Mouse (Mus musculus) E14TG2a.4 (cell line): ENCODE results near the gene Sppl2a.
"Not testable (repeated sequence)": the region's sequence is repeated elsewhere in the genome, so short reads cannot be mapped to it uniquely, and the experiment has no call there.

Experiments used
- H3K27me3 ChIP-seq: 2 replicates; pipeline ENCODE4 v1.6.1; 2014; ENCODE audit warnings: low read length, control low read depth; ENCODE audit not compliant: insufficient read depth
- H3K36me3 ChIP-seq: 2 replicates; pipeline ENCODE4 v1.6.1; 2014; ENCODE audit warnings: low read length, control low read depth; ENCODE audit not compliant: insufficient read depth
- H3K4me1 ChIP-seq: replicated peaks from 2 replicates; pipeline ENCODE4 v1.6.1; 2014; ENCODE audit warnings: low read depth, low read length, control low read depth
- H3K4me3 ChIP-seq: replicated peaks from 2 replicates; pipeline ENCODE4 v1.5.1; 2014; ENCODE audit warnings: mild to moderate bottlenecking, low read length
- H3K9me3 ChIP-seq: 2 replicates; pipeline ENCODE4 v1.6.1; 2014; ENCODE audit warnings: low read length, control low read depth
- CTCF ChIP-seq: conservative IDR thresholded peaks from 2 replicates; pipeline ENCODE4 v1.5.1; 2014; ENCODE audit warnings: low read length
- NANOG ChIP-seq: IDR thresholded peaks from 2 replicates; pipeline ENCODE4 v1.6.1; 2014; ENCODE audit warnings: borderline replicate concordance, low read length, mixed read lengths
- POU5F1 ChIP-seq: IDR thresholded peaks from 2 replicates; pipeline ENCODE4 v1.6.1; 2014; ENCODE audit warnings: low read length, borderline replicate concordance

Sppl2a gene

GRCm38 (mm10) chr2:126932897-126933641 lies at the start of gene Sppl2a:
Sppl2a (minus strand) TSS chr2:126933235.
- no peaks in the 10 kb centered on the region for H3K9me3 ChIP-seq
- H3K36me3 ChIP-seq, result no peaks in the 10 kb centered on the region
- TF ChIP-seq CTCF, result no peak
- no peak for TF ChIP-seq NANOG
- no peak for TF ChIP-seq POU5F1
- no peaks in the 10 kb centered on the region; the same call in 1 of the 2 replicates for H3K27me3 ChIP-seq
- peaks cover 15% of the 10 kb centered on the region for H3K4me1 ChIP-seq
- peak within 1 kb of the TSS; percentile 87 for H3K4me3 ChIP-seq

GRCm38 (mm10) chr2:126977428-126977827 lies 44.4 kb upstream of the Sppl2a start:
- Histone ChIP-seq H3K9me3 (no peaks in the 10 kb centered on the region), H3K4me3 (no peak overlapping the region), H3K27me3 (no peaks in the 10 kb centered on the region; the same call in 1 of the 2 replicates), H3K4me1 (no peaks in the 10 kb centered on the region), H3K36me3 (no peaks in the 10 kb centered on the region)
- no peak for TF ChIP-seq NANOG
- TF ChIP-seq POU5F1, result no peak
- no peak for TF ChIP-seq CTCF

GRCm38 (mm10) chr2:126961696-126962095 lies 28.7 kb upstream of the Sppl2a start:
- H3K27me3 ChIP-seq, result no peaks in the 10 kb centered on the region; the same call in 1 of the 2 replicates
- H3K4me1 ChIP-seq, result no peaks in the 10 kb centered on the region
- no peaks in the 10 kb centered on the region for H3K36me3 ChIP-seq
- TF ChIP-seq POU5F1, result no peak
- TF ChIP-seq NANOG, result no peak
- no peak for TF ChIP-seq CTCF
- H3K9me3 ChIP-seq, result peaks cover 8% of the 10 kb centered on the region; the same call in 1 of the 2 replicates
- H3K4me3 ChIP-seq, result no peak overlapping the region

DNA sequence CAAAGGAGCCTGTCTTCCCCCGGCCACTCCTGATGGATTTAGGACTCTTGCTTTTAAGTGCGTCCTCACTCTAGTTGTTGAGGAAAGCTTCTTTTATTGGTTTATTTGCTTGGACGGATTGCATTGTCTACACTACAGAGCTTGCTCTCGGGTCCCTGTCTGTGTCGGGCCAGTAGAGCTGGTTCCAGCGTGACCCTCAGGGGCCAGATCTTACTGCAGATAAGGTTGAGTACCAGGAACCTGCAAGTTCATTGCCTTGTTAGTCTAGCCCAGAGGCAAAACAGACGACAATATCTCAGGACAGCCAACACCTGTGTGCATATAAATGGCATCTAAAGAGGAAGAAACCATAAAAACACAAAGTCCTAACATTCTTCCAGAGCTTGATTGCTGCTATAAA lies 22.6 kb upstream of the Sppl2a start:
- TF ChIP-seq CTCF, result no peak
- no peak for TF ChIP-seq NANOG
- no peak for TF ChIP-seq POU5F1
- H3K4me1 ChIP-seq, result peaks cover 14% of the 10 kb centered on the region
- no peaks in the 10 kb centered on the region for H3K27me3 ChIP-seq
- H3K4me3 ChIP-seq, result no peak overlapping the region
- H3K9me3 ChIP-seq, result peaks cover 8% of the 10 kb centered on the region; the same call in 1 of the 2 replicates
- no peaks in the 10 kb centered on the region for H3K36me3 ChIP-seq

GRCm38 (mm10) chr2:126951085-126951484 lies 18.1 kb upstream of the Sppl2a start:
- Histone ChIP-seq H3K4me3 (no peak overlapping the region), H3K9me3 (no peaks in the 10 kb centered on the region), H3K4me1 (peaks cover 56% of the 10 kb centered on the region), H3K36me3 (no peaks in the 10 kb centered on the region), H3K27me3 (no peaks in the 10 kb centered on the region)
- TF ChIP-seq CTCF (no peak), POU5F1 (no peak), NANOG (no peak)

DNA sequence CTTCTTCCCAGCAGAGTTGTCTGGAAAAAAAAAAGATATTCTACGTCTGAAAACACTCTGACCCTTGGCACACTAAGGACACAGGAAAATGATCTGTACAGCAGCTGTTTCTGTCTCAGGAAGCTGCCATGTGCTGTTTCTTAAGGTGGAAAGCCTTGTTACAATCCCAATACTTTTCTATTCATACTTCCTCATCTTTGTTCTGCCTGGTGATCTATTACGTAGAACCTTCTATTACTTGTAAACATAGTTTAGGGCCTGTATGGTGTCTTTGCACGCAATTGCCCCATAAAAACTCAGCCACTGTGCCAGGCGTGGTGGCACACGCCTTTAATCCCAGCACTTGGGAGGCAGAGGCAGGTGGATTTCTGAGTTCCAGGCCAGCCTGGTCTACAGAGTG lies 17.4 kb upstream of the Sppl2a start:
- Histone ChIP-seq H3K4me3 (no peak overlapping the region), H3K36me3 (no peaks in the 10 kb centered on the region), H3K27me3 (no peaks in the 10 kb centered on the region), H3K9me3 (no peaks in the 10 kb centered on the region), H3K4me1 (peaks cover 62% of the 10 kb centered on the region)
- TF ChIP-seq NANOG (no peak), POU5F1 (no peak), CTCF (no peak)

DNA sequence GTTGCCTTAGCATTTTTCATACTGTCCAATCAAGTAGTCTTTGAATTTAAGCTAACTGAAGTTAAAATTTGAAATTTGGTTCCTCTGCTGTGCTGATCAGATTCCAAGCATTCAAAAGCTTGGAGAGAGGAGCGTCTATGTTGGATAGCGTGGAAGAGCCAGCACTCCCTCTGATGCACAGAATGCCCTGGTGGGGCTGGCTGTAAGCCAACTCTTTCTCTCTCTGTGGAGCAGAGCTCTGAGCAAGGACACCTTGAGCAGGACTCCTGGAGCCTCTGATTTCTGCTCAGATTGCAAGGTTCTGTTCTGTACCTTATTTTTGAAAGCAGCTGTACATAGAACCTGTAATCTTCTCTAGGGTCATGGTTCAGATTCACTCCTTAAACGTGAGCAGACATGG lies 16.8 kb upstream of the Sppl2a start:
- H3K4me1 ChIP-seq, result peaks cover 63% of the 10 kb centered on the region
- TF ChIP-seq NANOG (no peak), CTCF (no peak), POU5F1 (no peak)
- H3K36me3 ChIP-seq, result no peaks in the 10 kb centered on the region
- H3K4me3 ChIP-seq, result no peak overlapping the region
- no peaks in the 10 kb centered on the region for H3K9me3 ChIP-seq
- H3K27me3 ChIP-seq, result no peaks in the 10 kb centered on the region

- not testable (repeated sequence) for H3K4me3 ChIP-seq, H3K9me3 ChIP-seq
- H3K4me1 ChIP-seq, result peaks cover 64% of the 10 kb centered on the region
These were observed 16.3 kb upstream of the Sppl2a start for GRCm38 (mm10) chr2:126949297-126949696.

DNA sequence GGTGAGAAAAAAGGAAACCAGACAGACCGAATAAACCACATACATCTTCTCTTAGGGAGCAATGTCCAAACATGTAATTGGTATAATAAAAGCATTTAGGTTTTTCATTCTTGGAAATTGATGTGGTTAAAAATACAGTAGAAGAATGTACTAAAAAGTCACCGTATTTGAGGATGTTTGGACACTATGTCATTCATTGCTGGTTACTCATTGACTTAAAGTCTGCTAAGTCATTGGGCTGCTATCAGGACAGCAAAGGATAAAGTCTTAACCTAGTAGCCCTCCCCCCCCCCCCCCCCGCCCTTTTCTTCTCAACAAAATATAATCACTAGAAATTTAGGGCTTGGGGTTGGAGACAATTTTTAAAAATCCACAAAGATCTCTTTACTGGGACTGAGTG lies 15.2 kb upstream of the Sppl2a start:
- no peaks in the 10 kb centered on the region for H3K9me3 ChIP-seq
- peaks cover 70% of the 10 kb centered on the region for H3K4me1 ChIP-seq
- TF ChIP-seq NANOG (no peak), POU5F1 (no peak), CTCF (no peak)
- no peaks in the 10 kb centered on the region for H3K27me3 ChIP-seq
- no peak overlapping the region for H3K4me3 ChIP-seq
- H3K36me3 ChIP-seq, result no peaks in the 10 kb centered on the region

More at GRCm38 (mm10) chr2:126949297-126949696, 16.3 kb upstream of the Sppl2a start:
- H3K36me3 ChIP-seq, H3K27me3 ChIP-seq: not testable (repeated sequence)
